Mouse (Mus musculus): Measurements from ENCODE around the gene Clybl. TPM values are rescaled to one million over a fixed set of nuclear protein-coding genes. Genes with fewer than 3 reads are reported as not detected.

The Clybl gene
- polyA plus RNA-seq, 1 experiment = 30.9 TPM

GRCm38 (mm10) chr14:122404596-122405154, 223.2 kb downstream of the Clybl start:
- Histone ChIP-seq H3ac (ENCODE audit: control insufficient read depth, insufficient read length) (no peak overlapping the region), H3K4me3 (no peak overlapping the region), H3K27me3 (ENCODE audit: control insufficient read depth, insufficient read depth, insufficient read length) (peaks cover 10% of the 10 kb centered on the region), H3K36me3 (ENCODE audit: control insufficient read depth, insufficient read depth) (no peaks in the 10 kb centered on the region), H3K4me2 (ENCODE audit: low read depth) (no peak overlapping the region), H3K79me2 (ENCODE audit: control insufficient read depth, insufficient read depth) (no peaks in the 10 kb centered on the region)
- TF ChIP-seq SRF (IDR thresholded peaks at IDR 0.05; ENCODE audit: control insufficient read depth, insufficient read length, low read depth) (no peak), USF1 (IDR thresholded peaks at IDR 0.05; ENCODE audit: low read depth) (no peak), MYOG (IDR thresholded peaks at IDR 0.05; ENCODE audit: control insufficient read depth in 1 of 3, insufficient read depth in 1 of 3, insufficient read length in 2 of 3, low read depth in 2 of 3) (no peak), TCF3 (IDR thresholded peaks at IDR 0.05; ENCODE audit: insufficient read length, low read depth) (no peak), REST (IDR thresholded peaks at IDR 0.05; ENCODE audit: insufficient read depth, insufficient read length) (no peak)

- no peak overlapping the region for H3ac ChIP-seq (ENCODE audit: control insufficient read depth, insufficient read length)
- peaks cover 10% of the 10 kb centered on the region for H3K27me3 ChIP-seq (ENCODE audit: control insufficient read depth, insufficient read depth, insufficient read length)
- no peaks in the 10 kb centered on the region for H3K79me2 ChIP-seq (ENCODE audit: control insufficient read depth, insufficient read depth)
- no peaks in the 10 kb centered on the region for H3K36me3 ChIP-seq (ENCODE audit: control insufficient read depth, insufficient read depth)
- H3K4me2 ChIP-seq (ENCODE audit: low read depth) = no peak overlapping the region
- no peak overlapping the region for H3K4me3 ChIP-seq
- no peak for TF ChIP-seq REST (IDR thresholded peaks at IDR 0.05; ENCODE audit: insufficient read depth, insufficient read length)
- TF ChIP-seq CEBPB (IDR thresholded peaks at IDR 0.05; ENCODE audit: insufficient read depth, poor library complexity, severe bottlenecking) = no peak
- no peak for TF ChIP-seq TCF3 (IDR thresholded peaks at IDR 0.05; ENCODE audit: insufficient read length, low read depth)
These were observed 223.7 kb downstream of the Clybl start for GRCm38 (mm10) chr14:122405236-122405635.

DNA sequence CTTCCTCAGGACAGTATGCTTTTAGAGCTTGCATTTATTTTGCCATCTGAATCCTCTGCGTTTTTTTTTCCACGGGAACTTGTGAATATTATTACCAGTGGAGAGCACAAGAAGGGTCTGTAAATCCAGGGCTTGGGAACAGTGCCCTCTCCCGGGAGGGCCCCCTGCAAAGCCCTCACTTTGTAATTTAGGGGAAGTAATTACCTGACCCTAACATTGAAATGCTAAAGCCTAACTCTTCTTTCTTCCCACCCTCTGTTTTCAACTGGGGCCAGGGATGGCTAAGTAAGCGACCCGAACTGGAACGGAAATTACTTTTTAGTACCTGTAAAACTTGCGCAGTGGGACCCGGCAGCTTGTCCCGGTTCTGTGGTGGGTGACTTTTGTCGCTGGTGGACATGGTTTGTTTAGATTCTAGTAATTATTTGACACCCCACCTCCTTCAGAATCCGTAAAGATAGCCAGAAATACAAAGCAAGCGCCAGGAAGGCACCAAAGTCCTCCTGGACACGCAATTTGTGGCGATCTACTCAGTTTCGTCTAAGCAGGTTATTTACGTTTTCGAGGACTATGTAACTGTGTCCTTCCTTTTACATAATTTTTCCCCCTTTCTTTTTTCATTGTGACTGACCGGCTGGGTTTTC, 224.5 kb downstream of the Clybl start:
- Histone ChIP-seq H3K4me3 (no peak overlapping the region), H3K27me3 (ENCODE audit: control insufficient read depth, insufficient read depth, insufficient read length) (peaks cover 10% of the 10 kb centered on the region), H3K4me2 (ENCODE audit: low read depth) (no peak overlapping the region), H3K36me3 (ENCODE audit: control insufficient read depth, insufficient read depth) (no peaks in the 10 kb centered on the region), H3K79me2 (ENCODE audit: control insufficient read depth, insufficient read depth) (no peaks in the 10 kb centered on the region), H3ac (ENCODE audit: control insufficient read depth, insufficient read length) (no peak overlapping the region)
- TF ChIP-seq MYOD1 (IDR thresholded peaks at IDR 0.05; ENCODE audit: control insufficient read depth in 1 of 3, insufficient read length in 2 of 3, low read depth in 2 of 3) = no peak
- no peak for TF ChIP-seq MAX (IDR thresholded peaks at IDR 0.05; ENCODE audit: low read depth)
- TF ChIP-seq POLR2AphosphoS2 (IDR thresholded peaks at IDR 0.05; ENCODE audit: insufficient read length, low read depth) = no peak
- no peak for TF ChIP-seq SRF (IDR thresholded peaks at IDR 0.05; ENCODE audit: control insufficient read depth, insufficient read length, low read depth)
- no peak for TF ChIP-seq REST (IDR thresholded peaks at IDR 0.05; ENCODE audit: insufficient read depth, insufficient read length)
- TF ChIP-seq POLR2A (IDR thresholded peaks at IDR 0.05; ENCODE audit: insufficient read length, low read depth) = no peak
- TF ChIP-seq E2F4 (IDR thresholded peaks at IDR 0.05; ENCODE audit: insufficient read depth) = no peak

- TF ChIP-seq CEBPB (IDR thresholded peaks at IDR 0.05; ENCODE audit: insufficient read depth, poor library complexity, severe bottlenecking) (no peak), POLR2A (IDR thresholded peaks at IDR 0.05; ENCODE audit: insufficient read length, low read depth) (no peak), USF1 (IDR thresholded peaks at IDR 0.05; ENCODE audit: low read depth) (no peak), REST (IDR thresholded peaks at IDR 0.05; ENCODE audit: insufficient read depth, insufficient read length) (no peak), TCF12 (IDR thresholded peaks at IDR 0.05; ENCODE audit: insufficient read depth, poor library complexity, severe bottlenecking) (no peak), POLR2AphosphoS2 (IDR thresholded peaks at IDR 0.05; ENCODE audit: insufficient read length, low read depth) (no peak), MAX (IDR thresholded peaks at IDR 0.05; ENCODE audit: low read depth) (no peak), MYOD1 (IDR thresholded peaks at IDR 0.05; ENCODE audit: control insufficient read depth in 1 of 3, insufficient read length in 2 of 3, low read depth in 2 of 3) (no peak), E2F4 (IDR thresholded peaks at IDR 0.05; ENCODE audit: insufficient read depth) (no peak), MYOG (IDR thresholded peaks at IDR 0.05; ENCODE audit: control insufficient read depth in 1 of 3, insufficient read depth in 1 of 3, insufficient read length in 2 of 3, low read depth in 2 of 3) (no peak), SRF (IDR thresholded peaks at IDR 0.05; ENCODE audit: control insufficient read depth, insufficient read length, low read depth) (no peak), TCF3 (IDR thresholded peaks at IDR 0.05; ENCODE audit: insufficient read length, low read depth) (no peak)
- Histone ChIP-seq H3K27me3 (ENCODE audit: control insufficient read depth, insufficient read depth, insufficient read length) (peaks cover 10% of the 10 kb centered on the region), H3K4me3 (no peak overlapping the region)
These were observed 225.2 kb downstream of the Clybl start for GRCm38 (mm10) chr14:122406541-122407219.

GRCm38 (mm10) chr14:122412841-122413541, 231.5 kb downstream of the Clybl start:
- H3K4me2 ChIP-seq (ENCODE audit: low read depth) = no peak overlapping the region
- H3K4me3 ChIP-seq = no peak overlapping the region
- H3K79me2 ChIP-seq (ENCODE audit: control insufficient read depth, insufficient read depth) = no peaks in the 10 kb centered on the region
- H3ac ChIP-seq (ENCODE audit: control insufficient read depth, insufficient read length) = no peak overlapping the region
- no peaks in the 10 kb centered on the region for H3K36me3 ChIP-seq (ENCODE audit: control insufficient read depth, insufficient read depth)
- H3K27me3 ChIP-seq (ENCODE audit: control insufficient read depth, insufficient read depth, insufficient read length) = no peaks in the 10 kb centered on the region
- TF ChIP-seq TCF3 (IDR thresholded peaks at IDR 0.05; ENCODE audit: insufficient read length, low read depth) (no peak), E2F4 (IDR thresholded peaks at IDR 0.05; ENCODE audit: insufficient read depth) (no peak), MYOD1 (IDR thresholded peaks at IDR 0.05; ENCODE audit: control insufficient read depth in 1 of 3, insufficient read length in 2 of 3, low read depth in 2 of 3) (no peak), SRF (IDR thresholded peaks at IDR 0.05; ENCODE audit: control insufficient read depth, insufficient read length, low read depth) (no peak), POLR2A (IDR thresholded peaks at IDR 0.05; ENCODE audit: insufficient read length, low read depth) (no peak), MYOG (IDR thresholded peaks at IDR 0.05; ENCODE audit: control insufficient read depth in 1 of 3, insufficient read depth in 1 of 3, insufficient read length in 2 of 3, low read depth in 2 of 3) (no peak), MAX (IDR thresholded peaks at IDR 0.05; ENCODE audit: low read depth) (no peak), REST (IDR thresholded peaks at IDR 0.05; ENCODE audit: insufficient read depth, insufficient read length) (no peak), POLR2AphosphoS2 (IDR thresholded peaks at IDR 0.05; ENCODE audit: insufficient read length, low read depth) (no peak), TCF12 (IDR thresholded peaks at IDR 0.05; ENCODE audit: insufficient read depth, poor library complexity, severe bottlenecking) (no peak), CEBPB (IDR thresholded peaks at IDR 0.05; ENCODE audit: insufficient read depth, poor library complexity, severe bottlenecking) (no peak), USF1 (IDR thresholded peaks at IDR 0.05; ENCODE audit: low read depth) (no peak)

More at GRCm38 (mm10) chr14:122406541-122407219, 225.2 kb downstream of the Clybl start:
- H3K36me3 ChIP-seq (ENCODE audit: control insufficient read depth, insufficient read depth) = no peaks in the 10 kb centered on the region
- H3K79me2 ChIP-seq (ENCODE audit: control insufficient read depth, insufficient read depth) = no peaks in the 10 kb centered on the region
- no peak overlapping the region for H3ac ChIP-seq (ENCODE audit: control insufficient read depth, insufficient read length)
- no peak overlapping the region for H3K4me2 ChIP-seq (ENCODE audit: low read depth)
